Mouse (Mus musculus): ENCODE results near the gene Cabp7. TPM values are rescaled to one million over a fixed set of nuclear protein-coding genes. Genes with fewer than 3 reads are reported as not detected.

Gene Cabp7
- total RNA-seq, 2 experiments from 2014 or later: 4.5 to 5.5 TPM

Other genes starting within 250 kb of the Cabp7 start
- gene Mtmr3, start 151.9 kb downstream of the Cabp7 start, total RNA-seq (2021): 10 to 100 TPM; 63.5 to 67.4 TPM
- gene Gm11032, start 126.7 kb downstream of the Cabp7 start, total RNA-seq (2021): not detected
- 10 to 100 TPM; 20.3 to 21.2 TPM for gene Ascc2, start 109.0 kb downstream of the Cabp7 start, total RNA-seq (2021)
- gene Uqcr10, start 42.4 kb downstream of the Cabp7 start, total RNA-seq (2021): 100 to 1,000 TPM; 411 to 418 TPM
- gene Zmat5, start 42.1 kb downstream of the Cabp7 start, total RNA-seq (2021): 10 to 100 TPM; 26.8 to 28.2 TPM
- gene Nf2, start 102.8 kb upstream of the Cabp7 start, total RNA-seq (2021): 100 to 1,000 TPM; 130 to 131 TPM
- gene Nipsnap1, start 127.2 kb upstream of the Cabp7 start, total RNA-seq (2021): 10 to 100 TPM; 91.5 to 91.9 TPM
- gene Thoc5, start 148.5 kb upstream of the Cabp7 start, total RNA-seq (2021): 10 to 100 TPM; 39.5 to 40.2 TPM
- 10 to 100 TPM; 24.5 to 24.6 TPM for gene Nefh, start 201.3 kb upstream of the Cabp7 start, total RNA-seq (2021)
- 100 to 1,000 TPM; 118 to 134 TPM for gene Ap1b1, start 240.0 kb upstream of the Cabp7 start, total RNA-seq (2021)